Mouse (Mus musculus) CH12.LX (cell line): ENCODE results near the gene Olfr1269.

Source experiments
- CHD2 ChIP-seq: IDR thresholded peaks from 2 replicates; pipeline ENCODE4 v1.6.1; 2011; ENCODE audit warnings: low read length, improper control_type of control experiment
- CTCF ChIP-seq, 2 experiments: IDR thresholded peaks in 1 of 2; conservative IDR thresholded peaks in 1 of 2; 2 replicates each; pipeline ENCODE4 v1.5.1; 2011 to 2012; ENCODE audit warnings: low read depth in 2 of 2, low read length in 2 of 2, improper control_type of control experiment in 1 of 2, inconsistent platforms in 1 of 2, mild to moderate bottlenecking in 1 of 2, moderate library complexity in 1 of 2
- E2F4 ChIP-seq: IDR thresholded peaks from 2 replicates; pipeline ENCODE4 v1.6.1; 2011; ENCODE audit warnings: low read depth, low read length, improper control_type of control experiment; ENCODE audit not compliant: insufficient replicate concordance
- ELF1 ChIP-seq: IDR thresholded peaks from 2 replicates; pipeline ENCODE4 v1.6.1; 2014; ENCODE audit warnings: low read depth, mild to moderate bottlenecking, inconsistent platforms, low read length, improper control_type of control experiment
- EP300 ChIP-seq: IDR thresholded peaks from 2 replicates; pipeline ENCODE4 v1.6.1; 2011; ENCODE audit warnings: low read length, improper control_type of control experiment
- KAT2A ChIP-seq: IDR thresholded peaks from 2 replicates; pipeline ENCODE4 v1.6.1; 2012; ENCODE audit warnings: low read length, improper control_type of control experiment, inconsistent platforms; ENCODE audit not compliant: insufficient replicate concordance
- MAZ ChIP-seq: IDR thresholded peaks from 2 replicates; pipeline ENCODE4 v1.6.1; 2012; ENCODE audit warnings: low read depth, mild to moderate bottlenecking, inconsistent platforms, low read length, improper control_type of control experiment, moderate library complexity
- POLR2A ChIP-seq: IDR thresholded peaks from 2 replicates; pipeline ENCODE4 v1.6.1; 2011; ENCODE audit warnings: low read depth, mild to moderate bottlenecking, improper control_type of control experiment, low read length
- TBP ChIP-seq: conservative IDR thresholded peaks from 2 replicates; pipeline ENCODE4 v1.6.1; 2011; ENCODE audit warnings: low read depth, low read length, improper control_type of control experiment
- ZNF384 ChIP-seq: IDR thresholded peaks from 2 replicates; pipeline ENCODE4 v1.6.1; 2012; ENCODE audit warnings: low read depth, low read length, improper control_type of control experiment, inconsistent platforms

- no peak for TF ChIP-seq CTCF (conservative IDR thresholded peaks at IDR 0.05 in 1 of 2, IDR thresholded peaks at IDR 0.05 in 1 of 2; ENCODE audit: low read depth in 2 of 2, low read length in 2 of 2)
- no peak for TF ChIP-seq ZNF384
- no peak for TF ChIP-seq MAZ
- TF ChIP-seq CHD2: no peak
- no peak for TF ChIP-seq TBP
- TF ChIP-seq EP300: no peak
- no peak for TF ChIP-seq KAT2A
- TF ChIP-seq POLR2A: no peak
- no peak for TF ChIP-seq ELF1
- no peak for TF ChIP-seq E2F4
Measured at GRCm38 (mm10) chr2:90121312-90121711, at the start of gene Olfr1269.
